Mouse (Mus musculus) lung, postnatal 25 days (tissue): Measurements from ENCODE around the gene Galnt18.
A peak's percentile ranks its signal among the peaks of the same experiment; 100 is the strongest.

ENCODE experiments used
- DNase-seq: peaks from one replicate; pipeline ENCODE4 v3.0.0; 2022; ENCODE audit warnings: low spot score

Gene Galnt18

GRCm38 (mm10) chr7:111560097-111560496 is 219.7 kb downstream of the Galnt18 start:
- no peak for DNase-seq

GRCm38 (mm10) chr7:111559011-111559410 is 220.8 kb downstream of the Galnt18 start:
- no peak for DNase-seq

- DNase-seq: no peak
These were observed 228.8 kb downstream of the Galnt18 start for GRCm38 (mm10) chr7:111550987-111551386.

- DNase-seq: no peak
These were observed 232.7 kb downstream of the Galnt18 start for GRCm38 (mm10) chr7:111547069-111547468.

GRCm38 (mm10) chr7:111545614-111546013 is 234.2 kb downstream of the Galnt18 start:
- no peak for DNase-seq

- DNase-seq: no peak
These were observed 241.8 kb downstream of the Galnt18 start for GRCm38 (mm10) chr7:111537946-111538345.

- no peak for DNase-seq
These were observed 244.9 kb downstream of the Galnt18 start for GRCm38 (mm10) chr7:111534826-111535405.

GRCm38 (mm10) chr7:111528961-111529643 is 250.7 kb downstream of the Galnt18 start:
- DNase-seq: peak; percentile 5

- DNase-seq: peak; percentile 17
These were observed 251.3 kb downstream of the Galnt18 start for GRCm38 (mm10) chr7:111528462-111528861.

- DNase-seq: no peak
These were observed 258.9 kb downstream of the Galnt18 start for GRCm38 (mm10) chr7:111520881-111521280.

- no peak for DNase-seq
These were observed 261.1 kb downstream of the Galnt18 start for GRCm38 (mm10) chr7:111518581-111519242.

GRCm38 (mm10) chr7:111516882-111517281 is 262.9 kb downstream of the Galnt18 start:
- DNase-seq: no peak

- DNase-seq: no peak
These were observed 264.3 kb downstream of the Galnt18 start for GRCm38 (mm10) chr7:111515471-111515870.

GRCm38 (mm10) chr7:111509167-111509854 is 270.5 kb downstream of the Galnt18 start:
- no peak for DNase-seq

- no peak for DNase-seq
These were observed 279.2 kb downstream of the Galnt18 start for GRCm38 (mm10) chr7:111500616-111501015.

- no peak for DNase-seq
These were observed 280.5 kb downstream of the Galnt18 start for GRCm38 (mm10) chr7:111499255-111499790.

- no peak for DNase-seq
These were observed 282.6 kb downstream of the Galnt18 start for GRCm38 (mm10) chr7:111497191-111497590.

- DNase-seq: no peak
These were observed 287.4 kb downstream of the Galnt18 start for GRCm38 (mm10) chr7:111492242-111492949.

- no peak for DNase-seq
These were observed 288.2 kb downstream of the Galnt18 start for GRCm38 (mm10) chr7:111491566-111491965.

GRCm38 (mm10) chr7:111486811-111487333 is 292.9 kb downstream of the Galnt18 start:
- DNase-seq: no peak

GRCm38 (mm10) chr7:111483896-111484295 is 295.9 kb downstream of the Galnt18 start:
- no peak for DNase-seq
